9 mouse cellular contexts compared by ENCODE assay signal in genomic region chr7:45234333-45234841, GRCm38 (mm10). TPM values are rescaled to one million over a fixed set of nuclear protein-coding genes. Genes with fewer than 3 reads are reported as not detected.
DNase-seq lines count a peak whose midpoint lies in the region; ATAC-seq and TF ChIP-seq lines count a peak whose summit lies in the region.
"Had no signal": no experiment of that assay in that cellular context is flagged by ENCODE, and none has a peak within 500 bp of the region (broad histone marks: within the 10 kb centered on the region; RNA-seq: fewer than 3 reads in every experiment).

No protein-coding gene starts in this region.

- no peaks in the 10 kb centered on the region for H3K27me3 ChIP-seq in lung, embryonic 14.5 days (ENCODE audit: insufficient read depth, low read length)
- H3K27me3 ChIP-seq in forebrain, embryonic 10.5 days (ENCODE audit: poor library complexity, severe bottlenecking) = peaks cover 60% of the 10 kb centered on the region
- H3K27me3 ChIP-seq in limb, embryonic 14.5 days (ENCODE audit: control insufficient read depth, insufficient read depth, low read length) = no peaks in the 10 kb centered on the region
- 0 out of 2 replicates have a peak, but pooled peaks cover 5% of the 10 kb centered on the region for H3K27me3 ChIP-seq in small intestine, adult 2 months (ENCODE audit: control insufficient read depth, insufficient read depth, low read length)

- H3K9ac ChIP-seq in lung, embryonic 14.5 days = peak overlapping the region; percentile 29
- H3K9ac ChIP-seq in limb, embryonic 14.5 days (ENCODE audit: low read depth, low read length, severe bottlenecking) = 0 out of 2 replicates have a peak overlapping the region, but pooled peaks have one; percentile 31

- H3K4me2 ChIP-seq in lung, embryonic 14.5 days = peak overlapping the region; percentile 58
- H3K4me2 ChIP-seq in limb, embryonic 14.5 days (replicated peaks; ENCODE audit: low read depth, low read length, severe bottlenecking) = peak overlapping the region; percentile 42

- DNase-seq in lung, embryonic 14.5 days = peak; percentile 60
- no peak for DNase-seq in lung, postnatal 10 days
- no peak for DNase-seq in forebrain, embryonic 10.5 days (ENCODE audit: extremely low spot score, low spot score)
- peak; percentile 41 for DNase-seq in limb, embryonic 14.5 days (ENCODE audit: low spot score)
- DNase-seq in cerebellum, adult 9-11 months = no peak
- no peak for DNase-seq in spleen, postnatal 10 days (ENCODE audit: low spot score in 2 of 2)

- no peak; the same call in 1 of the 2 replicates for TF ChIP-seq CTCF in lung, embryonic 14.5 days (IDR thresholded peaks at IDR 0.05; ENCODE audit: low read depth)
- no peak for TF ChIP-seq CTCF in small intestine, adult 2 months (IDR thresholded peaks at IDR 0.05; ENCODE audit: extremely low read depth, insufficient read length, insufficient replicate concordance, low read depth, low read length)

- peaks cover 3% of the 10 kb centered on the region; the same call in 1 of the 2 replicates for H3K4me1 ChIP-seq in lung, embryonic 14.5 days (ENCODE audit: insufficient read depth)
- peaks cover 55% of the 10 kb centered on the region for H3K4me1 ChIP-seq in forebrain, embryonic 10.5 days
- H3K4me1 ChIP-seq in limb, embryonic 14.5 days (ENCODE audit: control insufficient read depth, insufficient read depth, low read length) = peaks cover 21% of the 10 kb centered on the region
- peaks cover 13% of the 10 kb centered on the region for H3K4me1 ChIP-seq in small intestine, adult 2 months (ENCODE audit: control insufficient read depth, insufficient read depth, insufficient read length, low read length)

- H3K27ac ChIP-seq in lung, embryonic 14.5 days (ENCODE audit: low read depth) = peak overlapping the region; percentile 36; the same call in 1 of the 2 replicates
- peak overlapping the region; percentile 56 for H3K27ac ChIP-seq in forebrain, embryonic 10.5 days
- peak overlapping the region; percentile 39; the same call in 1 of the 2 replicates for H3K27ac ChIP-seq in limb, embryonic 14.5 days (replicated peaks; ENCODE audit: low read depth, low read length)
- H3K27ac ChIP-seq in small intestine, adult 2 months (ENCODE audit: insufficient read depth, low read depth, low read length) = no peak overlapping the region
- H3K27ac ChIP-seq: macrophage had no signal

- 14% methylated on average over 29 of the region's 29 CpGs for WGBS in lung, embryonic 14.5 days
- WGBS in forebrain, embryonic 10.5 days = 9% methylated on average over 29 of the region's 29 CpGs
- 9% methylated on average over 28 of the region's 29 CpGs for WGBS in limb, embryonic 14.5 days
- 21% methylated on average over 29 of the region's 29 CpGs for WGBS in small intestine, adult 2 months

- no peaks in the 10 kb centered on the region for H3K9me3 ChIP-seq in lung, embryonic 14.5 days (ENCODE audit: low read depth, low read length)
- no peaks in the 10 kb centered on the region for H3K9me3 ChIP-seq in forebrain, embryonic 10.5 days
- H3K9me3 ChIP-seq in limb, embryonic 14.5 days (ENCODE audit: control insufficient read depth, low read length) = no peaks in the 10 kb centered on the region

- peak overlapping the region; percentile 22; the same call in 1 of the 2 replicates for H3K4me3 ChIP-seq in lung, embryonic 14.5 days (ENCODE audit: low read depth, low read length)
- peak overlapping the region; percentile 43 for H3K4me3 ChIP-seq in forebrain, embryonic 10.5 days
- no peak overlapping the region for H3K4me3 ChIP-seq in limb, embryonic 14.5 days (replicated peaks; ENCODE audit: low read length)
- peak overlapping the region; percentile 31 for H3K4me3 ChIP-seq in small intestine, adult 2 months (ENCODE audit: low read depth, low read length)

- no peak for TF ChIP-seq POLR2A in limb, embryonic 14.5 days (IDR thresholded peaks at IDR 0.05; ENCODE audit: borderline replicate concordance, extremely low read depth, insufficient read depth, insufficient read length)
- no peak for TF ChIP-seq POLR2A in small intestine, adult 2 months (IDR thresholded peaks at IDR 0.05; ENCODE audit: low read depth, low read length)

- peak; percentile 9 for ATAC-seq in lung, embryonic 14.5 days (ENCODE audit: insufficient read depth)
- ATAC-seq in limb, embryonic 14.5 days (ENCODE audit: low FRiP score, low read depth) = no peak
- no peak for ATAC-seq in megakaryocyte-erythroid progenitor cell, adult 5-6 weeks (replicated peaks; ENCODE audit: low FRiP score, low TSS enrichment, poor library complexity, severe bottlenecking)

- H3K36me3 ChIP-seq in lung, embryonic 14.5 days (ENCODE audit: insufficient read depth) = peaks cover 45% of the 10 kb centered on the region
- H3K36me3 ChIP-seq in forebrain, embryonic 10.5 days (replicated peaks) = peaks cover 49% of the 10 kb centered on the region
- H3K36me3 ChIP-seq in limb, embryonic 14.5 days (ENCODE audit: control insufficient read depth, insufficient read depth, low read length) = peaks cover 39% of the 10 kb centered on the region
- no peaks in the 10 kb centered on the region for H3K36me3 ChIP-seq in small intestine, adult 2 months (ENCODE audit: control insufficient read depth, insufficient read depth, low read length)

RNA-seq across cellular contexts. Expression of gene Cd37, which starts 4.5 kb away (rescaled TPM):
- 2.1 and 2.9 TPM in 2 replicates for polyA plus RNA-seq in lung, embryonic 14.5 days (2014; fragmentation: Nextera tagmentation; extraction: Ambion mirVana)
- polyA plus RNA-seq in forebrain, embryonic 10.5 days (2016; fragmentation: Nextera tagmentation; extraction: Ambion mirVana) = 1.1 TPM in 2 replicates
- polyA plus RNA-seq in limb, embryonic 14.5 days (2012; rRNA removed) = 4.9 and 6.0 TPM in 2 replicates
- 2.6 and 3.7 TPM in 2 replicates for polyA plus RNA-seq in limb, embryonic 14.5 days (2014; fragmentation: Nextera tagmentation; extraction: Ambion mirVana)
- 33.4 and 63.6 TPM in 2 replicates for polyA plus RNA-seq in small intestine, adult 2 months (2012; rRNA removed)
- 83.5 and 91.4 TPM in 2 replicates for total RNA-seq in megakaryocyte-erythroid progenitor cell, adult 5-6 weeks (2014; fragmentation: Nextera tagmentation)
- 27.2 and 28.4 TPM in 2 replicates for total RNA-seq in megakaryocyte-erythroid progenitor cell, adult 5-6 weeks (2017)

RNA-seq across cellular contexts. Expression of gene Slc6a16, which starts 6.5 kb away (rescaled TPM):
- polyA plus RNA-seq in lung, embryonic 14.5 days (2014; fragmentation: Nextera tagmentation; extraction: Ambion mirVana) = not detected in 2 replicates
- not detected in 2 replicates for polyA plus RNA-seq in forebrain, embryonic 10.5 days (2016; fragmentation: Nextera tagmentation; extraction: Ambion mirVana)
- polyA plus RNA-seq in limb, embryonic 14.5 days (2012; rRNA removed) = 0.18 and 0.29 TPM in 2 replicates
- polyA plus RNA-seq in limb, embryonic 14.5 days (2014; fragmentation: Nextera tagmentation; extraction: Ambion mirVana) = 0.21 TPM in 1 of 2 replicates, not detected in the other
- polyA plus RNA-seq in small intestine, adult 2 months (2012; rRNA removed) = not detected in 2 replicates
- not detected in 2 replicates for total RNA-seq in megakaryocyte-erythroid progenitor cell, adult 5-6 weeks (2014; fragmentation: Nextera tagmentation)
- not detected in 2 replicates for total RNA-seq in megakaryocyte-erythroid progenitor cell, adult 5-6 weeks (2017)
- polyA plus RNA-seq: macrophage had no signal

RNA-seq across cellular contexts. Expression of gene Tead2, which starts 18.8 kb away (rescaled TPM):
- polyA plus RNA-seq in lung, embryonic 14.5 days (2014; fragmentation: Nextera tagmentation; extraction: Ambion mirVana) = 204 and 222 TPM in 2 replicates
- 337 and 380 TPM in 2 replicates for polyA plus RNA-seq in forebrain, embryonic 10.5 days (2016; fragmentation: Nextera tagmentation; extraction: Ambion mirVana)
- 450 and 560 TPM in 2 replicates for polyA plus RNA-seq in limb, embryonic 14.5 days (2012; rRNA removed)
- 143 and 168 TPM in 2 replicates for polyA plus RNA-seq in limb, embryonic 14.5 days (2014; fragmentation: Nextera tagmentation; extraction: Ambion mirVana)
- polyA plus RNA-seq in small intestine, adult 2 months (2012; rRNA removed) = 8.0 and 32.2 TPM in 2 replicates
- not detected in 2 replicates for total RNA-seq in megakaryocyte-erythroid progenitor cell, adult 5-6 weeks (2014; fragmentation: Nextera tagmentation)
- not detected in 2 replicates for total RNA-seq in megakaryocyte-erythroid progenitor cell, adult 5-6 weeks (2017)
- polyA plus RNA-seq: macrophage had no signal

RNA-seq across cellular contexts. Expression of gene Dkkl1, which starts 22.4 kb away (rescaled TPM):
- polyA plus RNA-seq in lung, embryonic 14.5 days (2014; fragmentation: Nextera tagmentation; extraction: Ambion mirVana) = 0.45 TPM in 1 of 2 replicates, not detected in the other
- 1.0 TPM in 2 replicates for polyA plus RNA-seq in forebrain, embryonic 10.5 days (2016; fragmentation: Nextera tagmentation; extraction: Ambion mirVana)
- polyA plus RNA-seq in limb, embryonic 14.5 days (2012; rRNA removed) = 3.0 and 4.8 TPM in 2 replicates
- 9.0 and 14.8 TPM in 2 replicates for polyA plus RNA-seq in limb, embryonic 14.5 days (2014; fragmentation: Nextera tagmentation; extraction: Ambion mirVana)
- 0.24 and 0.84 TPM in 2 replicates for polyA plus RNA-seq in small intestine, adult 2 months (2012; rRNA removed)
- 32.2 and 40.5 TPM in 2 replicates for total RNA-seq in megakaryocyte-erythroid progenitor cell, adult 5-6 weeks (2014; fragmentation: Nextera tagmentation)
- total RNA-seq in megakaryocyte-erythroid progenitor cell, adult 5-6 weeks (2017) = 16.4 and 32.1 TPM in 2 replicates
- polyA plus RNA-seq: macrophage had no signal

RNA-seq across cellular contexts. Expression of gene Ccdc155, which starts 29.7 kb away (rescaled TPM):
- polyA plus RNA-seq in lung, embryonic 14.5 days (2014; fragmentation: Nextera tagmentation; extraction: Ambion mirVana) = 0.19 and 0.38 TPM in 2 replicates
- 0.57 and 0.66 TPM in 2 replicates for polyA plus RNA-seq in forebrain, embryonic 10.5 days (2016; fragmentation: Nextera tagmentation; extraction: Ambion mirVana)
- polyA plus RNA-seq in limb, embryonic 14.5 days (2012; rRNA removed) = 1.4 and 1.5 TPM in 2 replicates
- 0.79 and 1.2 TPM in 2 replicates for polyA plus RNA-seq in limb, embryonic 14.5 days (2014; fragmentation: Nextera tagmentation; extraction: Ambion mirVana)
- not detected in 2 replicates for polyA plus RNA-seq in small intestine, adult 2 months (2012; rRNA removed)
- 0.89 and 2.0 TPM in 2 replicates for total RNA-seq in megakaryocyte-erythroid progenitor cell, adult 5-6 weeks (2014; fragmentation: Nextera tagmentation)
- 0.52 and 1.1 TPM in 2 replicates for total RNA-seq in megakaryocyte-erythroid progenitor cell, adult 5-6 weeks (2017)
- polyA plus RNA-seq: macrophage had no signal

Comparison
In these comparisons a context has a peak if more than half of its experiments do, and no peak if none do; other contexts are left out.
1. DNase-seq: peak in lung, embryonic 14.5 days (single experiment) and limb, embryonic 14.5 days (single experiment); none in lung, postnatal 10 days (single experiment), forebrain, embryonic 10.5 days (single experiment), cerebellum, adult 9-11 months (single experiment) and spleen, postnatal 10 days (0 of 2).